Mouse (Mus musculus): Measurements from ENCODE around the gene Med13l.
A peak's percentile ranks its signal among the peaks of the same experiment; 100 is the strongest.

Gene Med13l

DNA sequence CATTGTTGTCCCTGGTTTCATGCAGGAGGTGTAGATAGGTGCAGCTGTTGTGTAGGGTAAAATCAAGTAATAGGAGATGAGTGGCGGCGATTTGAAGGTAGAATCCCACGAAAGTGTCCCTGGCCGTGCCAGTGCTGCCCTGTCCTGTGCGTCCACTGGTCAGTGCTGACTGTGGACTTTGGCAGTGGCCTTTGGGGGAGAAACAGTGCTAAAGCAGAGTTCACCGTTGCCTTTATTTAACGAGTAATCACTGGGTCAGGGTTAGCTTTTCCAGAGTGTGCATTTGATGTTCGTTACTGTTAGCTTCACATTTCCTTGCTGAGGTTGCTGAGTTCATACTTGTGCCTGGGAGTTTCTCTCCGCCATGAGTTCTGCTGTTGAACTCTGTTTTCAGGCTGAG, 133.5 kb downstream of the Med13l start:
- no peak for DNase-seq (ENCODE audit: extremely low spot score)

DNA sequence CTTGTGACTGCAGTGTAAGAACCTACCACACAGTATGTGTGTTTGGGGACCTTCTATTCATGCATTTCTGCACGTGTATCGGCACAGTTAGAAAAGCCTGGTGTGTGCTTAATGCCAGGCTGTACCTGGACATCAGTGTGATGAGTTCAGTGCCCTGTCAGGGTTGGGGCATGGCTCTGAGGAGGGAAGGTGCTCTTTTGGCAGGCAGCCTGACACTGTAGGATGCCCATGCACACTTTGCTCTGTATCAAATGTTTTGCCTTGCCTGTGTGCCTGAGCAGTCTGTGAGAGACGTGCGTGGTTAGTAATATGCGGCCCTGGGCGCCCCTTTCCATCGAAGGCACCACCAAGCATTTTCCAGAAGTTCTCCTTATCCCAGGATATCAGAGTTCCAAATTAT, 136.6 kb downstream of the Med13l start:
- DNase-seq (ENCODE audit: extremely low spot score) = no peak

DNA sequence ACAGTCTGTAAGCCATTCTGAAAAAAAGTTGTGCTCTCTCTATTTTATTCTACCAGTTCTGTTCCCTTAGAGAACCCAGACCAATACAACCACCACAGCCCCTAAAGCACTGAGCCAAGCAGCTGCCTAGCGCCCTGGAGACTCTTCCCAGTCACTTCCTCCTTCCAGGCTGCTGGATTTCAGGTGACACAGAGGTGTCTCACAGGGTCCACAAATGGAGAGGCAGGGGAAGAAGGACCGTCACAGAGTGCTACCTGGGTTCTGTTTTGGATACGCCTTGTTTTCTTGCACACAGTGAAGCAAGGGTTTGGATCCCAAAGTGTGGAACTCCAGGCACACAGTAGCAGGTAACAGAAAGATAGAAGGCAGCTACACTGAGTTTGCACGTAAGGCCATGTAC, 140.5 kb downstream of the Med13l start:
- DNase-seq (ENCODE audit: extremely low spot score) = no peak

DNA sequence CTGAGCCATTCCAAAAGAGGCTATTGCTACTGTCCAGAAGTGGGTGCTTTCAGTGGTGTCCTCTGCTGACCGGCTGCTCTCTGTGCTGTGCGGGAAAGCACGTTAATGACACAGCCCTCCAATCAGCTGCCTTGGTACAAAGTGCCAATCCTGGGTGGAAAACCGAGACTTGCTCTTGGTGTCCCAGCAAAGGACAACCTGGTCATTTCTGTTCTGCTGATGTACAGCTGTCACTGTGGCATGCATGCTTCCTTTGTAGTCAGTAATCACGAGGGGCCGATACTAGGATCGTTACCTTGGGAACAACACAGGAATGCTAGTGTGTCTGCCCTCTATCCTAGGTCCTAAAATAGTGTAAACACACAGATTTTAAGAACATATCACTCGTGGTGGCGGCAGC, 142.2 kb downstream of the Med13l start:
- peak; percentile 24 for DNase-seq (ENCODE audit: extremely low spot score)

DNA sequence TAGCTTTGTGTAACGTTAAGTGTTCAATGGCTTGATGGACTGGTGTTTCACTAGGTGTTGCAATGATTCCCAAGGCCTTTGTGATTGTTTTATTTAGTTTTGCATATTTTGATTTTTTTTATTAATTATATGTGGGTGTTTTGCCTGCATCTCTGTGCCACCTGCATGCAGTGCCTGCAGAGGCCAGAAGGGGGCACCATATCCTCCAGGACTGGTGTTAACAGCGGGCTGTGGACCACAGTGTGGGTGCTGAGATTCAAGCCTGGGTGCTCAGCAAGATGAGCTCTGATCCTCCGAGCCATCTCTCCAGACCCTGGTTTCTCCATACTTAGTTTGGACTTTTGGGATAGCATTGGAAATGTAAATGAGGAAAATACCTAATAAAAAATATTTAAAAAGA, 143.7 kb downstream of the Med13l start:
- DNase-seq (ENCODE audit: extremely low spot score) = no peak

DNA sequence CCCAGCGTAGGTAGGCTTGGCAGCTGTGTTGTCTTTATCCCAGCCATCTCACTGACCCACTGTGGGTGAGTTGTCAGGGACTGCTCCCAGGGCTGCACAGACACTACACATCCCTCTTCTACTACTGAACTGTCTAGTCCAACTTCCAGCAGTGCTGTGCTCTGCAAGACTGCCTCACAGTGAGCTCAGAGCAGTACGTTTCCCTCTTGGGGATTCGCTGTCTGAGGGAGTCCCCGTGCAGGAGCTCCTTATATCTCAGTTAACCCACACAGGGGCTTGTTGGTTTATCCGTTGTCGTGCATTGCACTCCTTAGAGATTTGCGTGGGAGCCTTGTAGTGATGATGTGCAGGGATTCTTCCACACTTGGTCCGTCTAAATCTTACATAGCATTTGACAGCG, 144.5 kb downstream of the Med13l start:
- no peak for DNase-seq (ENCODE audit: extremely low spot score)

DNA sequence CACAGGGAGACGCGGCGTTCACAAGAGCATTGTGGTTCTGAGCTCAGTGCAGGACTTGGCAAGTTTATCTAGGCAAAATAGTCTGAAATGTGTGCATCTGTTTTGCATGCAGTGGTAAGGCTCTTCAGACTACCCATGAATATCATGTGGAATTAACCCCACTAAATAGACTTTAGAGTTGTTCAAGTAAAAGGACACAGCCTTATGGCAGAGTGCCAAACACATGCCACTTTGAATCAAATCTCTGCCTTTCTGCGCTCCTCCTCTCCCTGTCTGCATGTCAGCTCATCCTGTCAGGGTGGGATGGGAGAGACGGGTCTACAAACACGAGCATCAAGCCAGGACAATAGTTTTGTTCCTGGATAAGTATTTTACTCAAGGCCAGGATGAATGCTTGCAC, 145.5 kb downstream of the Med13l start:
- no peak for DNase-seq (ENCODE audit: extremely low spot score)

DNA sequence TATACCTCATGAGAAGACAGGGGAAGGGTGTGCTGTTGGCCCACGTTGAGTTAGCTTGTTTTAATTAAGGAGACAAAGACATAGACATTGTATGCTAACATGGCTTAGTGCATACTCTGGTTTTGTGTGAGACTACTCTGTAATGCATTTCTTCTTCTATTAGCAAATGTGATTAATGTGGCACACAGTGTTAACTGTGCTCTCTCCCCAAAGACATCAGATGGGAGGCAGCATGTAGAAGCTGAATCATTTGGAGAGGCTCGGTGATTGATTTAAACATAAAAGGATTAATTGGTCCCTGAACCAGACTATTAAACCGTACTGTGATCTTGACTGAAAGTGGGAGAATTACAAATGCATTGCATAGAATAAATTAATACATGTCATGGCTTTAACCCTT, 145.9 kb downstream of the Med13l start:
- DNase-seq (ENCODE audit: extremely low spot score) = no peak

DNA sequence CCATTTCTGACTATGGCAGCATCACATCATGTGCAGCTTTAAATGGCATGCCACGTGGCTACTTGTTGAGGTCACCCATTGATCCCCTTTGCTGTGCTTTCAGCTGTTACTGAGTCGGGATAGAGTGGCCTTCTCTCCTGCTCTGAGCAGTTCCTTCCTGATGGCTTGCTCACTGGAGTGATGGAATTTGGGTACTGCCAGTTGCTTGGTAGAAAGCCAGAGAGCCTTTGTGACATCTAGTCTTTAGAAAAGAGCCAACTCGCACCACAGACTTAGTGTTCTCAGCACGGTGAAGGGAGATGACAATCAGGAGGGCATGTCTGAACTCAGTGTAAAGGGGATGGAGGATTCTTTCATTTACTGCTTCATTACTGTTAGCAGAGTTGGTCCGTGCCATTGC, 147.0 kb downstream of the Med13l start:
- DNase-seq (ENCODE audit: extremely low spot score) = no peak

DNA sequence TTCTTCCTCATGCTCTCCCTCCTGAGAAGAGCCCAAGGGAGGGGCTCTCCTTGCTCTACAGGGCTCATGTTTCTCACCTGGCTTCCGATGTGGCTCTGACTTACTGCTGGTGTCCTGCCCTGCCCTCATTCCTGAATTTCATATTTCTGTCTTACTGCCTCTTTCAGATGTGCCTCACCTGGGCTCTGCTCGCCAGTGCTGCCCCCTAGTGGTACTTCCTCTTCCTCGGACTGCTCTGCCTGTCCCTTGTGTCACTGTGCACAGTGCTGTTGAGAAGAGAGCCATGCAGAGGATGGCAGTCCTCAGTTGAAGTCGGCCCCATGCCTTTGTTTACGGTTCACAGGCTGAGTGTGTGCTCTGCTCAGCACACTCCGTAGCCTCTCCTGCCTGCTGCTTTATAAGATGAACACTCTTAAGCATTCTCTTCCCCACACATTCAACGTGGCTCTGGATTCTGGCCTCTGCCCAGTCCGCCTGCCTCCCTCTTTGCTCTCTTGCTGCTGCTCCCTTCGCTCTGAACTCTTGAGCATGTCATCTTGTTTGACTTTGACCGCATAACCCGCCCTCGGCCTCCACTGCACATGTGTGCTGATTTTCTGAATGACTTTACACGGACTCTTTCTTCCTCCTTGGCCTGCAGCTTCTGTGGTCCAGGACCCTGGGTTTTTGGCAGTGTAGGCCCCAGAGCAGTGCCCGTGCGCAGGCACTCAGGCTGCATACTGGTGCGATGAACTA, 147.9 kb downstream of the Med13l start:
- DNase-seq (ENCODE audit: extremely low spot score) = peak; percentile 65

DNA sequence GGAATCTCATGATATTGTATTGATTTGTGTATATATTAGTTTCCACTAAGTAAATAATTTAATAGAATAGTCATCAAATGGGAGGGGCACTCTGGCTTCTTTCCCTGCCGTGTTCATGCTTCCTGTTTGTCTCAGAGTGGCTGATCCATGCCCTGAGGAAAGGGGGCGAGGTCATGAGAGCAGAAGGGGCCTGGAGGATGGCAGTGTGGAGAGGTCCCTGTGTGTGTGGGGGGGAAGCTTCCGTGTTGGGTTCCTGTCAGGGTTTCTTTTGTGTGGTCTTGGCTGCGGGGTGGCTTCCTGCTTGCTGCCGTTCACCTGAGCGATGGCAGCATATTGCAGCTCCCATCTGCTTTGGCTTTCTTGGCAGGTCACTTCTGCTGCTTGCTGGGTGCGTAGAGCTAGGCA, 149.4 kb downstream of the Med13l start:
- no peak for DNase-seq (ENCODE audit: extremely low spot score)

DNA sequence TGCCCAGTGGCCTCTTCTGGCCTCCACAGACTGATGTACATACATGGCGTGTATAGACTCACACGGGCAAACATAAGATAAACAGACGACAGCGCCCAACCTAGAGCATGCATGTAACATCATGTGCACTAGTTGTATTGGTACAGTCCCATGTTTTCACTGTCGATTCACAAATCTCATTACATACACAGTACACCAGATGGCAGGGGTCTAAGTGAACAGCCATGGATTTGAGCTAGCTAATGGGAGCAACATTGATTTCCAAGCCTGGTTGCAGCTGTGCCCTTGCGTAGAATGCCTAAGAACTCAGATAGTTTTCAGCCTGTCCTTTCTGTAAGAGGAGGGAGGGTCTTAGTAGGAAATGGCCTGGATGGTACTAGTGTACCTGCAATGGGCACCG, 155.0 kb downstream of the Med13l start:
- no peak for DNase-seq (ENCODE audit: extremely low spot score)

DNA sequence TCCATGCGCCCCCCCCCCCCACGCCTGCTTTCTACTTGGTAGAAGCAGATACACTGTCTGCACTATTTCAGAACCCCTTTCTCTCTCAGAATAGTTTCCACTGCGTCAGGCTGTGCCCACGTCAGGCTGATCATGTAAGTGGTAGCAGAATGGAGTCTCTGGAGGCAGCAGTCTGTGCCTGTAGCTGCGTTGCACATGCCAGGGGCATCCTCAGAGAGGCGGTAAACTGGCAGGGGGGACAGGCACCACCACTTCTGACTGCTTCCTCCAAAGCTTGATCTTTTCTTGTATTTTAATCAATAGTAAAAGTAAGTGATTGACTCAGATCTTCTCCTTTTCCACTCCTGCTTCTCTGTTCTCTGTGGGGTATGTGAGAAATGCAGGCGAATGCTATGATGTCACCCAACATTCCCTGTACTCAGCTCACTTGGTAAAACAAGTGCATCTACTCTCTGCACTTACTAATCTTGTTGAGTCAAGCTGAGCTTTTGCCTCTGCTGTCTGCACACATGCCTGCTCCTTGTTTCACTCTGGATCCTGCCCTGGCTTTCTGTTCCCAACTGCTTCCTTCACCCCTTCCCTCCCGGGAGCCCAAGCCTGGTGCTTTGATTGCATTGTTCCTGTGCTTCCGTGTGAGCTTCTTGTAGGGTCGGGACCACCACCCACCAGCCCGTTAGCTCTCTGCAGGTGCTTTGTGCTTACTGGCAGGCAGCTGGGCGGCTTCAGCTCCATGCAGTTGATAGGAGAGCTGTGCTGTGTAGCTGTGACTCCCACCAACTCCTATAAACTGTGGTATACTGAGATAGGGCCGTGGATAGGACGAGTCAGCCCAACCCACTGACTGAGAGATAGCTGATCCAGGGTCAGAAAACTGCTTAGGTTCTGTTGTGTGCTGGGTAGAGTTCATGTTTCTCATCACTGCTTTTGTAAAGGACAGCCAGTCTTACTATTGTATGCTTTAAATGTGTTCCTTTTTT, 156.1 kb downstream of the Med13l start:
- no peak for DNase-seq (ENCODE audit: extremely low spot score)

DNA sequence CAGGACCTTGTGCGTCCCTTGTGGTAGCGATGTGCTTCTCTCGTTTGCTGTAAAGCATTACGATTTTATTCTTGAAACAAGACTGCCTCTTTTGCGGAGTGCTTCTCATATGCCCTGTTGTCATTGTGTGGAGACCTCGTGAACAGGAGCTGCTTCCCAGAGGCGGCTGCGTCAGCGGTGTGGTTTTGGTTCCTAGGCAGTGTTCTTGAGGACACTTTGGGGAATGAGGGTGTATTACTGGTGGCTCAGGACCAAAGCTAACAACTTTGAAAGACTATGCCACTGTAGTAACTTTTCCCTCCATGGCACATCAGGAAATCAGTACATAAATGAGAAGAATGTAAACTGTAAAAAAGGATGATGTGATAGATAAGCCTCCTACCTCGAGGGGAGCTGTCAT, 157.0 kb downstream of the Med13l start:
- DNase-seq (ENCODE audit: extremely low spot score) = no peak

DNA sequence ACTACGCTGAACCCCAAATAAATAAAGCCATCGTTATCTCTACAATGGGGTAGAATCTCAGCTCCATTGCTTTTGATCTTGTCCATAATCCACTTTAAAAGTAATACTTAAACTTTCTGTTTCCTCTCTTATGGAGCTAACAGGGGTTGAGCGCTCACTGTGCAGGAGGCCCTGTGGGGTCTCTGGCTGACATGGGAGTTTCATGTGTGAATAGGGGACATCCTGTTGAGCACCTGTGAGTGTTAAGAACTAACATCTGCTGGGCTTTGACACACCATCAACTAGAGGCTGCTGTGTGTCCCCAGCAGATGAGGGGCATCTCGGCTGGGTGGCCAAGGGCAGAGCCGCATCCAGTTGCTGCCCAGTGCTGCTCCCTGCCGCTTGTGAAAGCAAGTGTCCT, 157.6 kb downstream of the Med13l start:
- DNase-seq (ENCODE audit: extremely low spot score) = no peak

DNA sequence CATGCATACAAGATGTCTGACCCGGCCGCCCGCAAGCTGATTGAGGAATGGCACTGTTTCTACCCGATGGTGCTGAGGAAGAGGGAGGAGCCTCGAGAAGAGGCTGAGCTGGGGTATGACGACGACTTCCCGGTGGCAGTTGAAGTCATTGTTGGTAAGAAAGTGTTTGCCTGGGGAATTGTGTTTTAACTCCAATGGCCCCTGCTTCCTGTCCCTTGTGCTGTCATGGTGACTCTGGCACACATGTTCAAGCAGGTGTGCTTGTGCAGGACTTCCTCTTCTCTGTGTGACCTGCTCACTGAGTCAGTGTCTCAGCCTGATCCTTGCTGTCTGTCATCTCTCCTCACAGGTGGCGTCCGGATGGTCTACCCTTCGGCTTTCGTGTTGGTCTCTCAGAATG, 160.9 kb downstream of the Med13l start:
- DNase-seq (ENCODE audit: extremely low spot score) = no peak

DNA sequence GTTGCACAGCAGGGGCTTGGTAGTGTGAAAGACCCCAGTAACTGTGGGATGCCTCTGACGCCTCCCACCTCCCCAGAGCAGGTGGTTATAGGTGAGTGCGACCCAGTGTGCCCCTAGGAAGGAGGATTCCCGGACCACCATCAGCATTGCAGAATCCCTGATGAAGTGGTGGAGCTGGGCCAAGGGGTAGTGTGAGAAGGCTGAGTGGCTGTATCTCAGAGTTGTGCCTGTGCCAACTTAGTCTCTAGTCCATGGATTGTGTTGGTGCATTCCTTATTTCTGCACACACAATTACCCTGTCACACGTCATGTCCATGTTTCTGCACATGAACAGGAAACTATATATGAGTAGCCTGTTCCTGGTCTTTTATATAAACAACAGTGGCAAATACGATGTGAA, 161.4 kb downstream of the Med13l start:
- DNase-seq (ENCODE audit: extremely low spot score) = no peak

DNA sequence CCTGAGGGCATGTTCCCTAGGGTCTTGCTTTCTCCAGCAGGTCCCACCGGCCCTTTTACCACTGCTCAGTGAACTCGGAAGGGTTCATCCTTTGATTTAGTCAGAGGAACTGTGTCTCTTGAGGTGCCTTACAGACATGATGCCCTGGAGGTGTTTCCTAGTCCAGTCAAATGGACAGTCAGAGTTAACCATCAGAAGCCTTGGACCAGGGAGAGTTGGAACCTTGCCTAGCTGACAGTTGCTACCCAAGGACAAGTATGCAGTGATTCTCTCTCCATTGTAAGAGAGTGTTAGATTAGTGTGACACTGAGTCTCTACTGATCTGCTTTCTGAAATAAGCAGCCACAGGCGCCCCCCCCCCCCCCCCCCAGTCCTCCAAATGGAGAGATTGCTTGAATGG, 162.0 kb downstream of the Med13l start:
- no peak for DNase-seq (ENCODE audit: extremely low spot score)

DNA sequence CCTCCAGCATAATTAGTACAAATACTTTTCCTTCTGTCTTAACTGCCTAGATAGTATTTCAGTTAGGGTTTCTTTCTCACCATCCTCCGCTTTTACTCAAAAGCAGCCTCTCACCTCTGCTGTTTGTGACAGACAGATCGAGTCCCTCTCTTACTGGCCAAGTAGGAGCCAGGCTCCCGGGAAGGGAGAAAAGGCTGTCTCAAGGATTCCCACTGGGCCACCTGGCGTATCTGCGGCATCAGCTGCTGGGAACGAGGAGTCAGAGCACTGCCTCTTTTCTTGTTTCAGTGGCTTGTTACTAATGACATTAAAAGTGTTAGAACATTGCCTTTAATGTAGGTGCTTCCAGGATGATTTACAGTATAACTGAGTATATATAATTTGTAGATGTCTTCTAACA, 164.9 kb downstream of the Med13l start:
- DNase-seq (ENCODE audit: extremely low spot score) = no peak

DNA sequence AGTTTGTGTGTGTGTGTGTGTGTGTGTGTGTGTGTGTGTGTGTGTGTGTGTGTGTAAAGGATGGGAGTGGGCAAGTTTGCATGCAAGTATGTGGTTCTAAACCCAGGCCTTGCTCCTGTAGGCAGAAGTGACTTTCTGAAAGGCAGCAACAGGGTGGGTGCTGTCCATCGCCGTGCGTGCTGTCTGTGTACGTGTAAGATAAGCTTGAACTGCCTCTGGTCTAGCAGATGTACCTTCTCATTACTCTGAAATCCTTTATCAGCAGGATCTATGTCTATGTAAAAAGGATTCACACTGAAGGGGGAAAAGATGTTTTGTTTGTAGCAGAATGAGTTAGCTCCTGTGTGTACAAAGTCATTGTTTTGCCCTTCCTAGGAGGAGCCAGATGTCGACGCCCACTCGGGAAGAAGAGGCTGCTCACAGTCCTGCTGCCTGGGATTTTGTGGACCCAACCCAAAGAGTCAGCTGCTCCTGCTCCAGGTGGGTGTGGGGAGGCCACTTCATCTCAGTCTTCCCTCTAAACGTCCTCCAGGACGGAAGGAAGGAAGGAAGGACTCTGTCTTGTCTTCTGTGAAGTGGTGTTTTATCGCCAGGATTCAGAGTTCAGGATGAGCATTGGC, 165.5 kb downstream of the Med13l start:
- no peak for DNase-seq (ENCODE audit: extremely low spot score)

DNA sequence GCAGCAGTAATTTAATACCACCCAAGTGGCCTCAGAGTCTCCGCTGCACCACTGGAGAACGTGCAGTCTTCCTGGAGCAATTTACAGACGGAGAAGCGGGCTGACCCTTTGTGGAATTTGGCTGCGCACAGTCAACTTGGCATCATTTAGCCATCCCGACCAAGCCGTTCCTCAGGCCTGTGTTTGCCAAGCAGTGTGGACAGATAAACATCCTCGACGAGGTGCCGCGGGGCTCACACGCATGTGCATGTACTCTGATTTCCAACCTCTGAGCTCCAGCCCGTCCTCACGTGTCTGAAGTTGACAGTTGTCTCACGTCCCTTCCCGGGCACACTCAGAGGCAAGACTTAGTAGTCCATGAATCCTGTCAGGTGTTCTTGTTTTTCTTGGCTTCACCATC, 166.9 kb downstream of the Med13l start:
- no peak for DNase-seq (ENCODE audit: extremely low spot score)

DNA sequence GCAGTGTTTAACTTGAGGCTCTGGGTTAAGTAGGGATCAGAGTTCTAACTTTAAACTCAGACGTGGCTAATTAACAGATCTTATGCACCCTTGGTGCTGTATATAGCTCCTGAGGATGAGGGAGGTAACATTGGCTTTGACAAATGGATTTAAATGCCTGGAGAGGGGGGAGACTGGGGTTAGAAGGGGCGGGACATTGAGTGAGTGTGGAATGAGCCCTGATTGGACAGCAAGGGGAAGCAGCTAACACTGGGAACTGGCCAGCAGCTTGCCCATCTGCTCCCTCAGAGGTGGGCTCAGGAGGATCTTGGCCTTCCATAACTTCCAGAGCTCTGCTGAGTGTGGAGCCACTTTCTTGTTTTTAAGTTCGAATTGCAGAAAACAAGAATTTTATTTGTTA, 171.7 kb downstream of the Med13l start:
- no peak for DNase-seq (ENCODE audit: extremely low spot score)

DNA sequence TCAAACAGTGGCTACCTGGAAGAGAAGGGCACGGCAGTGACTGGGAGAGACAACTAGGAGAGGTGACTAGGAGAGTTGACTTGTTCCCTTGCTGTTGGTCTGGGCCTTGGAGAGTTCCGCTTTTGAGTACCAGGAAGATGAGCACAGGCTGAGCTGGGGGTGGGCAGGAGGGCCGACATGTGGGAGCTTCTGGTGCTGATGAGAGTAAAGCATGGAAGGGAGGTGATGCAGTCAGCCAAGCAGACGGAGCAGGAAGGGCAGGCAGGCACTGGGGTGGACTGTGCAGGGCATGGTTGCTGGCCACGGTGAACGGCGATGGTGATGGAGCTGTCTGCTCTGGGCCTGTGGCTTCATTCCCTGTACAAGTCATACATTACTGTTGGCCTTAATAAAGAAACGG, 172.2 kb downstream of the Med13l start:
- no peak for DNase-seq (ENCODE audit: extremely low spot score)
